Mouse (Mus musculus) liver, embryonic 11.5 days (tissue): ENCODE measurements around the gene Gramd1c. TPM values are rescaled to one million over a fixed set of nuclear protein-coding genes. Genes with fewer than 3 reads are reported as not detected.
A peak's percentile ranks its signal among the peaks of the same experiment; 100 is the strongest.

Source experiments
- ATAC-seq: fragments of 200-750 bp; cut with Nextera tagmentation; replicated peaks from 2 replicates; pipeline ENCODE4 v1.8.0; 2017; ENCODE audit warnings: moderate number of reproducible peaks, mild to moderate bottlenecking, moderate TSS enrichment, moderate library complexity; ENCODE audit not compliant: low FRiP score
- DNase-seq: peaks from one replicate; pipeline ENCODE4 v3.0.0-alpha.2; 2017; ENCODE audit warnings: low spot score
- H3K27ac ChIP-seq: fragments of 300-500 bp; sonication (generic); 2 replicates; pipeline ENCODE4 v1.5.1; 2014; ENCODE audit warnings: mild to moderate bottlenecking, low read depth, low read length, control low read depth
- H3K27me3 ChIP-seq: fragments of 300-500 bp; sonication (generic); replicated peaks from 2 replicates; pipeline ENCODE4 v1.6.1; 2014; ENCODE audit warnings: low read length, mixed read lengths; ENCODE audit not compliant: control insufficient read depth, insufficient read depth
- H3K36me3 ChIP-seq: fragments of 300-500 bp; sonication (generic); 2 replicates; pipeline ENCODE4 v1.6.1; 2014; ENCODE audit warnings: mild to moderate bottlenecking, low read length, moderate library complexity, mixed read lengths; ENCODE audit not compliant: control insufficient read depth, insufficient read depth
- H3K4me1 ChIP-seq: fragments of 300-500 bp; sonication (generic); replicated peaks from 2 replicates; pipeline ENCODE4 v1.6.1; 2014; ENCODE audit warnings: low read length, mixed read lengths; ENCODE audit not compliant: control insufficient read depth, insufficient read depth
- H3K4me2 ChIP-seq: fragments of 300-500 bp; sonication (generic); 2 replicates; pipeline ENCODE4 v1.6.1; 2014; ENCODE audit warnings: mild to moderate bottlenecking, control low read depth, moderate library complexity
- H3K4me3 ChIP-seq: fragments of 300-500 bp; sonication (generic); 2 replicates; pipeline ENCODE4 v1.5.1; 2014; ENCODE audit warnings: low read depth, low read length, control low read depth
- H3K9ac ChIP-seq: fragments of 300-500 bp; sonication (generic); 2 replicates; pipeline ENCODE4 v1.6.1; 2014; ENCODE audit warnings: low read depth, low read length, control low read depth
- H3K9me3 ChIP-seq: fragments of 300-500 bp; sonication (generic); 2 replicates; pipeline ENCODE4 v1.6.1; 2016; ENCODE audit warnings: low read length, inconsistent platforms, mixed read lengths; ENCODE audit not compliant: control insufficient read depth
- WGBS: fragments of 180-500 bp; shearing (Covaris S2); extraction: QIAGEN DNeasy Blood & Tissue Kit; methylation state at CpG from one replicate; pipeline ENCODE4 v1.1.7; 2014; 5-methylcytosine and 5-hydroxymethylcytosine counted together
- polyA plus RNA-seq: library from polyadenylated mRNA; unstranded; fragments of >200 nt; fragmentation: Nextera tagmentation; extraction: Ambion mirVana; gene quantifications from 2 replicates; pipeline ENCODE4 v1.2.1, GENCODE M21; 2014

Gramd1c gene
- polyA plus RNA-seq, 1 experiment from 2014 or later, result 4.6 TPM

GRCm38 (mm10) chr16:44033365-44033764 is 29.8 kb downstream of the Gramd1c start:
- no peak for DNase-seq
- no peaks in the 10 kb centered on the region for H3K4me1 ChIP-seq
- whole genome bisulfite sequencing, result 73% methylated on average over 5 of the region's 5 CpGs
- peak; percentile 51; the same call in 1 of the 2 replicates for ATAC-seq
- no peak overlapping the region for H3K4me2 ChIP-seq
- H3K27ac ChIP-seq, result no peak overlapping the region
- no peak overlapping the region for H3K9ac ChIP-seq
- H3K4me3 ChIP-seq, result no peak overlapping the region
- H3K36me3 ChIP-seq, result no peaks in the 10 kb centered on the region
- H3K9me3 ChIP-seq, result no peaks in the 10 kb centered on the region
- H3K27me3 ChIP-seq, result no peaks in the 10 kb centered on the region

- no peak overlapping the region for H3K4me3 ChIP-seq
- H3K27ac ChIP-seq, result no peak overlapping the region
- H3K9me3 ChIP-seq, result no peaks in the 10 kb centered on the region
- no peak overlapping the region for H3K9ac ChIP-seq
- ATAC-seq, result no peak
- no peaks in the 10 kb centered on the region for H3K4me1 ChIP-seq
- H3K27me3 ChIP-seq, result no peaks in the 10 kb centered on the region
- DNase-seq, result no peak
- 30% methylated on average over 2 of the region's 2 CpGs for WGBS
- H3K4me2 ChIP-seq, result no peak overlapping the region
- H3K36me3 ChIP-seq, result no peaks in the 10 kb centered on the region
Measured at GRCm38 (mm10) chr16:44029273-44029672, 33.9 kb downstream of the Gramd1c start.

GRCm38 (mm10) chr16:44026822-44027221 is 36.3 kb downstream of the Gramd1c start:
- DNase-seq (no peak), ATAC-seq (no peak)
- Histone ChIP-seq H3K4me1 (no peaks in the 10 kb centered on the region), H3K27me3 (no peaks in the 10 kb centered on the region), H3K9me3 (no peaks in the 10 kb centered on the region), H3K4me3 (no peak overlapping the region), H3K27ac (no peak overlapping the region), H3K4me2 (no peak overlapping the region), H3K9ac (no peak overlapping the region), H3K36me3 (no peaks in the 10 kb centered on the region)
- WGBS, result 91% methylated on average over 9 of the region's 9 CpGs

- 62% methylated on average over 6 of the region's 6 CpGs for WGBS
- no peak for ATAC-seq
Measured at GRCm38 (mm10) chr16:44026210-44026609, 36.9 kb downstream of the Gramd1c start.

GRCm38 (mm10) chr16:44018986-44019548 is 44.1 kb downstream of the Gramd1c start:
- WGBS, result 50% methylated on average over 2 of the region's 2 CpGs
- H3K9me3 ChIP-seq, result no peaks in the 10 kb centered on the region
- H3K9ac ChIP-seq, result peak overlapping the region; percentile 40; the same call in 1 of the 2 replicates
- H3K27ac ChIP-seq, result peak overlapping the region; percentile 90
- peaks cover 17% of the 10 kb centered on the region for H3K4me1 ChIP-seq
- ATAC-seq (no peak), DNase-seq (no peak)
- H3K27me3 ChIP-seq, result no peaks in the 10 kb centered on the region
- no peaks in the 10 kb centered on the region for H3K36me3 ChIP-seq
- peak overlapping the region; percentile 27; the same call in 1 of the 2 replicates for H3K4me3 ChIP-seq
- H3K4me2 ChIP-seq, result peak overlapping the region; percentile 58

More at GRCm38 (mm10) chr16:44026210-44026609, 36.9 kb downstream of the Gramd1c start:
- DNase-seq, result no peak
- Histone ChIP-seq H3K27ac (no peak overlapping the region), H3K9ac (no peak overlapping the region), H3K4me2 (no peak overlapping the region), H3K4me3 (no peak overlapping the region), H3K27me3 (no peaks in the 10 kb centered on the region), H3K36me3 (no peaks in the 10 kb centered on the region), H3K4me1 (no peaks in the 10 kb centered on the region), H3K9me3 (no peaks in the 10 kb centered on the region)

- WGBS, result 15% methylated on average over 7 of the region's 7 CpGs
- no peaks in the 10 kb centered on the region for H3K36me3 ChIP-seq
- no peaks in the 10 kb centered on the region for H3K27me3 ChIP-seq
- H3K4me3 ChIP-seq, result peak overlapping the region; percentile 27; the same call in 1 of the 2 replicates
- peak; percentile 98 for ATAC-seq
- H3K27ac ChIP-seq, result peak overlapping the region; percentile 90
- peak overlapping the region; percentile 58 for H3K4me2 ChIP-seq
- peak overlapping the region; percentile 40; the same call in 1 of the 2 replicates for H3K9ac ChIP-seq
- no peak for DNase-seq
- H3K4me1 ChIP-seq, result peaks cover 17% of the 10 kb centered on the region
- H3K9me3 ChIP-seq, result no peaks in the 10 kb centered on the region
Measured at GRCm38 (mm10) chr16:44018372-44018771, 44.8 kb downstream of the Gramd1c start.

- H3K4me3 ChIP-seq, result no peak overlapping the region
- H3K9ac ChIP-seq, result no peak overlapping the region
- no peak for ATAC-seq
- WGBS, result 77% methylated on average over 4 of the region's 4 CpGs
- H3K4me1 ChIP-seq, result peaks cover 17% of the 10 kb centered on the region
- H3K4me2 ChIP-seq, result no peak overlapping the region; the same call in 1 of the 2 replicates
- no peak overlapping the region for H3K27ac ChIP-seq
- DNase-seq, result no peak
- no peaks in the 10 kb centered on the region for H3K36me3 ChIP-seq
- H3K27me3 ChIP-seq, result no peaks in the 10 kb centered on the region
- no peaks in the 10 kb centered on the region for H3K9me3 ChIP-seq
Measured at GRCm38 (mm10) chr16:44017707-44018106, 45.4 kb downstream of the Gramd1c start.

GRCm38 (mm10) chr16:44016164-44016563 is 47.0 kb downstream of the Gramd1c start:
- no peak overlapping the region; the same call in 1 of the 2 replicates for H3K27ac ChIP-seq
- ATAC-seq (peak; percentile 58; the same call in 1 of the 2 replicates), DNase-seq (no peak)
- H3K9ac ChIP-seq, result peak overlapping the region; percentile 38; the same call in 1 of the 2 replicates
- no peaks in the 10 kb centered on the region for H3K27me3 ChIP-seq
- peaks cover 17% of the 10 kb centered on the region for H3K4me1 ChIP-seq
- H3K9me3 ChIP-seq, result no peaks in the 10 kb centered on the region
- WGBS, result 5% methylated on average over 11 of the region's 11 CpGs
- no peaks in the 10 kb centered on the region for H3K36me3 ChIP-seq
- peak overlapping the region; percentile 43 for H3K4me3 ChIP-seq
- H3K4me2 ChIP-seq, result peak overlapping the region; percentile 57
